Mouse (Mus musculus) heart, adult 2 months (tissue): Measurements from ENCODE around the gene Trim13. TPM values are rescaled to one million over a fixed set of nuclear protein-coding genes. Genes with fewer than 3 reads are reported as not detected.

Experiments used
- DNase-seq, 2 experiments: peaks; one replicate each; pipeline ENCODE4 v3.0.0; 2021
- H3K27ac ChIP-seq: fragments of 200-600 bp; 2 replicates; pipeline ENCODE4 v1.8.1; 2022
- H3K27me3 ChIP-seq: fragments of 200-500 bp; 2 replicates; pipeline ENCODE4 v1.6.1; 2012; ENCODE audit warnings: mild to moderate bottlenecking, low read length, inconsistent platforms, mixed read lengths; ENCODE audit not compliant: control insufficient read depth, insufficient read depth
- H3K36me3 ChIP-seq: fragments of 200-500 bp; 2 replicates; pipeline ENCODE4 v1.6.1; 2012; ENCODE audit warnings: low read length, inconsistent platforms; ENCODE audit not compliant: control insufficient read depth, insufficient read depth
- H3K4me1 ChIP-seq: fragments of 200-500 bp; 2 replicates; pipeline ENCODE4 v1.6.1; 2011; ENCODE audit warnings: low read length; ENCODE audit not compliant: control insufficient read depth, insufficient read depth
- H3K4me3 ChIP-seq: fragments of 200-600 bp; 2 replicates; pipeline ENCODE4 v1.8.1; 2022
- H3K79me2 ChIP-seq: fragments of 200-500 bp; replicated peaks from 2 replicates; pipeline ENCODE4 v1.6.1; 2012; ENCODE audit warnings: mild to moderate bottlenecking, inconsistent platforms, low read length, moderate library complexity, mixed read lengths; ENCODE audit not compliant: control insufficient read depth, insufficient read depth
- H3K9ac ChIP-seq: fragments of 200-500 bp; 2 replicates; pipeline ENCODE4 v1.6.1; 2012; ENCODE audit warnings: low read depth, mild to moderate bottlenecking, control low read depth, inconsistent platforms, low read length, mixed read lengths
- CTCF ChIP-seq: fragments of 200-600 bp; IDR thresholded peaks from 2 replicates; pipeline ENCODE4 v1.8.1; 2022; ENCODE audit warnings: antibody characterized with exemption, mild to moderate bottlenecking, moderate library complexity
- EP300 ChIP-seq: fragments of 200-500 bp; IDR thresholded peaks from 2 replicates; pipeline ENCODE4 v1.6.1; 2011; ENCODE audit warnings: low read depth, low read length, control low read depth; ENCODE audit not compliant: insufficient read depth
- POLR2A ChIP-seq: fragments of 200-500 bp; IDR thresholded peaks from 2 replicates; pipeline ENCODE4 v1.6.1; 2011; ENCODE audit warnings: mild to moderate bottlenecking, low read depth, low read length, control low read depth; ENCODE audit not compliant: insufficient read depth
- WGBS: fragments of 180-500 bp; shearing (Covaris S2); methylation state at CpG from one replicate; pipeline ENCODE4 v1.1.7; 2018; 5-methylcytosine and 5-hydroxymethylcytosine counted together
- intact Hi-C: fragments of 180-260 bp; cut with DNase I; formaldehyde crosslinking; loops from one replicate; pipeline ENCODE4 v1.15.1; 2025
- polyA plus RNA-seq: library from polyadenylated mRNA; depleted of rRNA; stranded (reverse); fragments of >200 nt; gene quantifications from 2 replicates; pipeline ENCODE4 v1.2.3, GENCODE M21; 2012
- total RNA-seq, 2 experiments: library from RNA; stranded (reverse); gene quantifications; 2 replicates each; pipeline ENCODE4 v1.2.3; 2021

The Trim13 gene
- total and polyA plus RNA-seq, 3 experiments = 4.8 to 7.5 (median 6.6) TPM

DNA sequence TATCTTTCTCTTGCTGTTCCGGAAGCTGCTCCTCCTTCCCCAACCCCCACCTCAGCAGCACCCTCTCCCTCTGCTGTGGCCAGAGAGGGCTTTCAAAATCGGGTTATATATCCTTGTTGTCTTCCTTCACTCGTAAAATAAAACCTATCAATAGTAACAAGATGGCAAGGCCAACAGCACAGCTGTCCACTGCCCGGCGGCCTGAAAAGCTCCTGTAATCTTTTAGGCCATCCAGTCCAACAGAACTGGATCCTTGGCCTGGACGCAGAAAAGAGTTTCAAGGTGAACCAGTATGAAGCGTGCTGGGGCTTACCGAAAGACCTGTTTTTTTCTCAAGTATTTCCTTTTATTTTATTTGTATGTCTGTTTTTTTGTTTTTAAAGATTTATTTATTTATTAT is 22.1 kb upstream of the Trim13 start:
- DNase-seq = no peak
- Histone ChIP-seq H3K27ac (peak overlapping the region; percentile 75; the same call in 1 of the 2 replicates), H3K4me3 (no peak overlapping the region), H3K36me3 (no peaks in the 10 kb centered on the region), H3K9ac (no peak overlapping the region), H3K27me3 (no peaks in the 10 kb centered on the region), H3K4me1 (peaks cover 1% of the 10 kb centered on the region), H3K79me2 (no peaks in the 10 kb centered on the region)
- whole genome bisulfite sequencing = 69% methylated on average over 8 of the region's 8 CpGs
- TF ChIP-seq EP300 (no peak), CTCF (no peak), POLR2A (no peak)
- intact Hi-C loops = no loop called here

- intact Hi-C loops = no loop called here
- no peak for TF ChIP-seq POLR2A
- TF ChIP-seq EP300 = no peak
- TF ChIP-seq CTCF = no peak; the same call in 1 of the 2 replicates
- Histone ChIP-seq H3K79me2 (no peaks in the 10 kb centered on the region), H3K4me3 (no peak overlapping the region), H3K36me3 (no peaks in the 10 kb centered on the region), H3K9ac (no peak overlapping the region), H3K27ac (no peak overlapping the region), H3K4me1 (no peaks in the 10 kb centered on the region), H3K27me3 (no peaks in the 10 kb centered on the region)
- DNase-seq = no peak
- WGBS = 48% methylated on average over 4 of the region's 4 CpGs
Observed at GRCm38 (mm10) chr14:61589288-61590065, 8.6 kb upstream of the Trim13 start.

DNA sequence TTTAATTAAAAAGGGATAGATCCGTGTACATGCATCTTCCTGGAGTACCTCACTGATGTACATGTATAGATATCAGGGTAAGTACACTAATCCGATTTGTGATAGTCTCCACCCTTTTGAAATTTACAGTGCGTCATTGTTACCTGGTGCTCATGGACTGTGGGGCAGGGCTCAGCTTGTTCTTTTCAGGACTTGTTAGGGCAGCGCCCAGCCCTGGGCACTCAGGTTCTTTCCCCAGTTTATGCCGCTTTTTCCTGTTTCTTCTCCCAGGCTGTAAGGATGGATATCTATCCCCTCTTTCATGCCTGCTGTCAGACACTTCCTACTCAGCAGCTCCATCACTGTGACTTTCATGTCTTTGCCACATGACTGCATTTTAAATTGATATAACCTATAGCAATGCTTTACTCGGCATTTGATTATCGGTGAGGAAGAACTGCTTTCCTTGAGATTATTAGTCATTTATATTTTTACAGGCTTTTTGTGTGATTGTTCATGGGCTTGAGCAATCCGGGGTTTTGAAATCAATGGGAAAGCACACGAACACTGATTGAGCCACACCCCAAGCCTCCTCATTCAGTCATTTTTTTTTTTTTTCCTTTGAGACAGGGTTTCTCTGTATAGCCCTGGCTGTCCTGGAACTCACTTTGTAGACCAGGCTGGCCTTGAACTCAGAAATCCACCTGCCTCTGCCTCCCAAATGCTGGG is 1.2 kb upstream of the Trim13 start:
- Histone ChIP-seq H3K4me3 (no peak overlapping the region), H3K9ac (no peak overlapping the region), H3K79me2 (no peaks in the 10 kb centered on the region), H3K27ac (no peak overlapping the region), H3K4me1 (peaks cover 4% of the 10 kb centered on the region), H3K27me3 (no peaks in the 10 kb centered on the region), H3K36me3 (peaks cover 8% of the 10 kb centered on the region)
- intact Hi-C loops = loop anchor here (5.0 kb wide), 1 partner anchor 40 kb away; the partner anchor contains the start of gene Spryd7
- WGBS = 83% methylated on average over 9 of the region's 9 CpGs
- no peak for DNase-seq
- TF ChIP-seq EP300 (no peak), POLR2A (no peak), CTCF (no peak)

- H3K27me3 ChIP-seq = no peaks in the 10 kb centered on the region
- DNase-seq = peak; percentile 91 to 94
- peak overlapping the region; percentile 71 for H3K4me3 ChIP-seq
- 3% methylated on average over 44 of the region's 44 CpGs for WGBS
- intact Hi-C loops = loop anchor here (1.0 to 5.0 kb wide), 2 partner anchors 42 to 48 kb away; partner anchors contain the start of gene Spryd7
- peak; percentile 67; the same call in 1 of the 2 replicates for TF ChIP-seq POLR2A
- no peak for TF ChIP-seq CTCF
- TF ChIP-seq EP300 = no peak
- peaks cover 4% of the 10 kb centered on the region for H3K4me1 ChIP-seq
- H3K9ac ChIP-seq = peak overlapping the region; percentile 92
- peak overlapping the region; percentile 86 for H3K27ac ChIP-seq
- H3K36me3 ChIP-seq = peaks cover 10% of the 10 kb centered on the region
- no peaks in the 10 kb centered on the region for H3K79me2 ChIP-seq
Observed at GRCm38 (mm10) chr14:61599057-61599806, 1.2 kb downstream of the Trim13 start.

DNA sequence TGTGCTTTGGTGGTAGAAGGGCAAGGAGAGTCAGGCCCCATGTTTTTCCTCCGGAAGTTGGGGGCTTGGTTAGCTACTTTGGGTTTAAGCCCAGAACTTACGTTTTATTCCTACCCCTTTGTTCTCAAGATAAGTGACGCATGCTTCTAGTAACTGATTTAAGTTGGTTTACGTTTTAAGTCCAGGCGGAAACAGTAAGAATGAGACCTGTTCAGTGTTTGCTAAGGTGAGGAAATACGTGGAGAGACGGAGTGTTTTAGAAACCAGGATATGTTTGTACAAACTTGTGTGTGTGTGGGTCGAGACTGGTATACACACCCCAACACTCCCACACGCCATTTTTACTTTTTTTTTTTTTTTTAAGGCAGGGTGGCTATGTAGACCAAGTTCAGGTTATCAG is 3.3 kb downstream of the Trim13 start:
- Histone ChIP-seq H3K27ac (no peak overlapping the region), H3K36me3 (peaks cover 10% of the 10 kb centered on the region), H3K9ac (no peak overlapping the region), H3K4me3 (no peak overlapping the region), H3K27me3 (no peaks in the 10 kb centered on the region), H3K79me2 (no peaks in the 10 kb centered on the region), H3K4me1 (peaks cover 4% of the 10 kb centered on the region)
- intact Hi-C loops = loop anchor here (5.0 kb wide), 1 partner anchor 81 kb away; no protein-coding TSS in a partner anchor
- WGBS = 64% methylated on average over 9 of the region's 9 CpGs
- no peak for DNase-seq
- TF ChIP-seq CTCF (no peak), POLR2A (no peak), EP300 (no peak)
